Mouse (Mus musculus): ENCODE results near the gene Tmem214.

DNA sequence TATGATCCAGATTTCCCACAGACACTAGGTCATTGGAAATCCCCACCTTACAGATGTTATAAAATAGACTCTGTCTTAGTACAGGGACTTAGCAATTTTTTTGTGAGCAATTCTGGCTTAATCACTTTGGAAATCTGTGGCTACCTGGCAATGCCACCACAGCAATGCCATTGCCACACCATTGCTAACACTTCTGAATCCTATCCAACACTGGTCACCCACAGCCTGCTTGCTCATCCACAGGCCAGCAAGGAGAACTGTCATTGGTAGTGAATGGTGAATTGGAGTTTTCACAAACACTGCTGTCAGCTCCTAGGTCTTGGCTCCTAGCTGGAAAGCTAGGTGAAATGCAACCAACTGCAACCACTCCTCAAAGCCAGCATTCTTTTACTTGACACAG is 42.7 kb downstream of the Tmem214 start:
- TF ChIP-seq POLR2A (IDR thresholded peaks at IDR 0.05; ENCODE audit: borderline replicate concordance, insufficient read depth, low read length): no peak
- no peak for TF ChIP-seq CTCF (IDR thresholded peaks at IDR 0.05; ENCODE audit: borderline replicate concordance, insufficient read depth, low read depth, low read length)

Measured in cerebellum, adult 2 months (tissue).